Mouse (Mus musculus): ENCODE results near the gene Slc39a8. TPM values are rescaled to one million over a fixed set of nuclear protein-coding genes. Genes with fewer than 3 reads are reported as not detected.

Gene Slc39a8
- polyA plus RNA-seq, 2 experiments, result 27.5 to 55.4 TPM

GRCm38 (mm10) chr3:135919305-135919704 lies 94.2 kb downstream of the Slc39a8 start:
- TF ChIP-seq EP300 (IDR thresholded peaks at IDR 0.05; ENCODE audit: low read depth), result no peak
- no peak for TF ChIP-seq CTCF (IDR thresholded peaks at IDR 0.05; ENCODE audit: low read depth)
- 59% methylated on average over 4 of the region's 4 CpGs for WGBS (ENCODE audit: insufficient replicate concordance)
- DNase-seq (ENCODE audit: low read depth in 3 of 3, low spot score in 3 of 3), result no peak
- no peak overlapping the region for H3K4me3 ChIP-seq (ENCODE audit: insufficient read depth in 1 of 2, low read depth in 2 of 2, low read length in 2 of 2)
- H3K36me3 ChIP-seq (replicated peaks; ENCODE audit: control insufficient read depth, insufficient read depth, low read depth), result no peaks in the 10 kb centered on the region
- no peak overlapping the region for H3K9ac ChIP-seq (replicated peaks)
- H3K27me3 ChIP-seq (ENCODE audit: control insufficient read depth, insufficient read depth, low read length), result no peaks in the 10 kb centered on the region
- H3K4me1 ChIP-seq (replicated peaks; ENCODE audit: control insufficient read depth in 2 of 2, insufficient read depth in 2 of 2, low read length in 1 of 2), result no peaks in the 10 kb centered on the region
- no peaks in the 10 kb centered on the region for H3K9me3 ChIP-seq (ENCODE audit: control insufficient read depth, low read length)
- H3K27ac ChIP-seq, result no peak overlapping the region
- ATAC-seq (ENCODE audit: insufficient read depth), result no peak
- no peak overlapping the region for H3K4me2 ChIP-seq (ENCODE audit: low read depth)

- DNase-seq (ENCODE audit: low read depth in 3 of 3, low spot score in 3 of 3), result no peak
- no peaks in the 10 kb centered on the region for H3K9me3 ChIP-seq (ENCODE audit: control insufficient read depth, low read length)
These were observed 101.7 kb downstream of the Slc39a8 start for GRCm38 (mm10) chr3:135926729-135927128.

DNA sequence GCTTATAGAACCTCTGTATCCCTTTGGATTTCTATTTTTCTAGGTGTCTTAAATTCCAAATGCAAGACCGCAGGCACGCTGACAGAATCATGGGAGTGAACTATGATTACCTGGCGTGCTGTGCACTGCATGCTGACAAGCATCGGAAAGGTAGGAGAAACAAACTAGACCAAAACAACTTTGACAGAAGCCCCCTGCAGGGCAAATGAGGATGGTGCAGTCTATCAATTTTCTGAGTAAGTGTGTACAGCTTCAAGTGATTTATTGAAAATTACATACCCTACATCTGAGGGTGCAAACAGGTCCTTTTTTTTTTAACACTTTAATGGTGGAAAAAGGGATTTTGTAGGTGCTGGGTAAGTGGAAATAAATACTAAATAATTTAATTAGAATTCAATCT lies 103.1 kb downstream of the Slc39a8 start:
- 55% methylated on average over 4 of the region's 4 CpGs for WGBS (ENCODE audit: insufficient replicate concordance)
- Histone ChIP-seq H3K9me3 (ENCODE audit: control insufficient read depth, low read length) (no peaks in the 10 kb centered on the region), H3K27ac (no peak overlapping the region), H3K36me3 (replicated peaks; ENCODE audit: control insufficient read depth, insufficient read depth, low read depth) (no peaks in the 10 kb centered on the region), H3K27me3 (ENCODE audit: control insufficient read depth, insufficient read depth, low read length) (no peaks in the 10 kb centered on the region), H3K9ac (replicated peaks) (no peak overlapping the region), H3K4me3 (ENCODE audit: insufficient read depth in 1 of 2, low read depth in 2 of 2, low read length in 2 of 2) (no peak overlapping the region), H3K4me1 (replicated peaks; ENCODE audit: control insufficient read depth in 2 of 2, insufficient read depth in 2 of 2, low read length in 1 of 2) (no peaks in the 10 kb centered on the region), H3K4me2 (ENCODE audit: low read depth) (no peak overlapping the region)
- TF ChIP-seq EP300 (IDR thresholded peaks at IDR 0.05; ENCODE audit: low read depth), result no peak
- peak; percentile 42 for TF ChIP-seq CTCF (IDR thresholded peaks at IDR 0.05; ENCODE audit: low read depth)
- DNase-seq (ENCODE audit: low read depth in 3 of 3, low spot score in 3 of 3), result no peak
- ATAC-seq (ENCODE audit: insufficient read depth), result no peak

More at GRCm38 (mm10) chr3:135926729-135927128, 101.7 kb downstream of the Slc39a8 start:
- 21% methylated on average over 1 of the region's 1 CpGs for WGBS (ENCODE audit: insufficient replicate concordance)
- Histone ChIP-seq H3K36me3 (replicated peaks; ENCODE audit: control insufficient read depth, insufficient read depth, low read depth) (no peaks in the 10 kb centered on the region), H3K4me3 (ENCODE audit: insufficient read depth in 1 of 2, low read depth in 2 of 2, low read length in 2 of 2) (no peak overlapping the region), H3K4me2 (ENCODE audit: low read depth) (no peak overlapping the region), H3K4me1 (replicated peaks; ENCODE audit: control insufficient read depth in 2 of 2, insufficient read depth in 2 of 2, low read length in 1 of 2) (no peaks in the 10 kb centered on the region), H3K9ac (replicated peaks) (no peak overlapping the region), H3K27ac (no peak overlapping the region), H3K27me3 (ENCODE audit: control insufficient read depth, insufficient read depth, low read length) (no peaks in the 10 kb centered on the region)
- no peak for ATAC-seq (ENCODE audit: insufficient read depth)
- TF ChIP-seq CTCF (IDR thresholded peaks at IDR 0.05; ENCODE audit: low read depth) (no peak), EP300 (IDR thresholded peaks at IDR 0.05; ENCODE audit: low read depth) (no peak)

- Histone ChIP-seq H3K27me3 (ENCODE audit: control insufficient read depth, insufficient read depth, low read length) (no peaks in the 10 kb centered on the region), H3K4me3 (ENCODE audit: insufficient read depth in 1 of 2, low read depth in 2 of 2, low read length in 2 of 2) (no peak overlapping the region), H3K4me1 (replicated peaks; ENCODE audit: control insufficient read depth in 2 of 2, insufficient read depth in 2 of 2, low read length in 1 of 2) (no peaks in the 10 kb centered on the region), H3K27ac (no peak overlapping the region), H3K4me2 (ENCODE audit: low read depth) (no peak overlapping the region), H3K9me3 (ENCODE audit: control insufficient read depth, low read length) (no peaks in the 10 kb centered on the region), H3K36me3 (replicated peaks; ENCODE audit: control insufficient read depth, insufficient read depth, low read depth) (no peaks in the 10 kb centered on the region), H3K9ac (replicated peaks) (no peak overlapping the region)
- WGBS (ENCODE audit: insufficient replicate concordance), result 48% methylated on average over 2 of the region's 2 CpGs
- ATAC-seq (ENCODE audit: insufficient read depth) (no peak), DNase-seq (ENCODE audit: low read depth in 3 of 3, low spot score in 3 of 3) (no peak)
- TF ChIP-seq EP300 (IDR thresholded peaks at IDR 0.05; ENCODE audit: low read depth), result no peak
These were observed 112.4 kb downstream of the Slc39a8 start for GRCm38 (mm10) chr3:135937455-135937854.

Other genes starting within 250 kb of the Slc39a8 start
- 13.8 and 16.5 TPM in 2 replicates for gene Nfkb1, start 133.7 kb upstream of the Slc39a8 start, polyA plus RNA-seq (2012; rRNA removed)
- gene Nfkb1, start 133.7 kb upstream of the Slc39a8 start, polyA plus RNA-seq (2014; fragmentation: Nextera tagmentation; extraction: Ambion mirVana), result 11.2 and 14.1 TPM in 2 replicates

All from liver, embryonic 14.5 days (tissue).